Mouse (Mus musculus) thymus, adult 2 months (tissue): ENCODE measurements around the gene Hist1h1a.

ENCODE experiments used
- CTCF ChIP-seq: fragments of 200-500 bp; IDR thresholded peaks from 2 replicates; pipeline ENCODE4 v1.5.1; 2012; ENCODE audit warnings: mild to moderate bottlenecking, control low read depth, low read length, moderate library complexity, borderline replicate concordance; ENCODE audit not compliant: control insufficient read depth, poor library complexity, insufficient read depth; ENCODE audit errors: extremely low read depth
- POLR2A ChIP-seq: fragments of 200-500 bp; IDR thresholded peaks from 2 replicates; pipeline ENCODE4 v1.6.1; 2012; ENCODE audit warnings: mild to moderate bottlenecking, low read length, control low read depth, moderate library complexity; ENCODE audit not compliant: control insufficient read depth, poor library complexity, insufficient read depth; ENCODE audit errors: extremely low read depth

- TF ChIP-seq CTCF = no peak
- TF ChIP-seq POLR2A = no peak
Measured at GRCm38 (mm10) chr13:23804532-23804931, 41.1 kb downstream of the Hist1h1a start.
